Mouse (Mus musculus) frontal cortex, adult 2 months (tissue): ENCODE results near the gene Olfr1209. TPM values are rescaled to one million over a fixed set of nuclear protein-coding genes. Genes with fewer than 3 reads are reported as not detected.

Source experiments
- DNase-seq, 2 experiments: peaks; one replicate each; pipeline ENCODE4 v3.0.0; 2022; ENCODE audit warnings: low spot score in 1 of 2; ENCODE audit errors: extremely low spot score in 1 of 2
- polyA plus RNA-seq: library from polyadenylated mRNA; depleted of rRNA; stranded (reverse); fragments of >200 nt; gene quantifications from 2 replicates; pipeline ENCODE4 v1.2.3, GENCODE M21; 2012; rRNA removed

Gene Olfr1209
- not detected in 2 replicates for polyA plus RNA-seq

DNA sequence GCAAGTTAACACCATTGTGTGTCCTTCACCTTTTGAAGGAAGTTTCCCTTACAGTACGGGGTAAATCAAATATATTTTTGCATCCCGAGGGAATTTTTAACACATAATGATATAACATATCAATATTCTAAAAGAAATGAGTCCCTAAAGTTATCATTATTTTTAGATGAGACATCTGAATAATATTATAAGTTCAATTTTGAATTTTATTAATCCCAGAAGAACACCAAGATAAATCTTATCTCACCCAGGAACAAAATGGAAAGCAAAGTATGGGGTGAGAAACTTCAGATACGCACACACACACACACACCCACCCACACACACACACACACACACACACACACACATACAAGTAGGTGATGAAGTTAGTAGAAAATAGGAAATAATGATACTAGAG, at the start of gene Olfr1209:
Olfr1209 (minus strand) TSS at position 101 of the 400 bp plus-strand sequence.
- DNase-seq: no peak

DNA sequence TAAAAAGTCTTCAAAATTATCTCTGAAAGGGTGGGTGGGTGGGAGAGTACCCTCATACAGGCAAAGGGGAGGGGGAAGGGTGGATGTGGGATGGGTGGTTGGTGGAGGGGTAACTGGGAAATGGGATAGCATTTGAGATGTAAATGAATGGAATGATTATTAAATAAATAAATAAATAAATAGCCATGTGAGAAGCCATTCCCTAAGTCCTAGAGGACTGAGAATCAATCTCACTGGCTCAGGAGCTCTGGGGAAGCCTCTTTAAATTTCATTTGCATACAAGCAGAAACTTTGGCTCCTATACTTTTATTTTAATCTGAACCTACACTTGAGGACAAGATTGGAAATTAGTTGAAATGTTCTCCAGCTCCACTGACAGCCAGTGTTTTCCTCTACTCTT, 38.7 kb upstream of the Olfr1209 start, which contains the start of gene Olfr1212:
Olfr1212 (plus strand) TSS at position 301 of the 400 bp plus-strand sequence.
- DNase-seq: no peak

DNA sequence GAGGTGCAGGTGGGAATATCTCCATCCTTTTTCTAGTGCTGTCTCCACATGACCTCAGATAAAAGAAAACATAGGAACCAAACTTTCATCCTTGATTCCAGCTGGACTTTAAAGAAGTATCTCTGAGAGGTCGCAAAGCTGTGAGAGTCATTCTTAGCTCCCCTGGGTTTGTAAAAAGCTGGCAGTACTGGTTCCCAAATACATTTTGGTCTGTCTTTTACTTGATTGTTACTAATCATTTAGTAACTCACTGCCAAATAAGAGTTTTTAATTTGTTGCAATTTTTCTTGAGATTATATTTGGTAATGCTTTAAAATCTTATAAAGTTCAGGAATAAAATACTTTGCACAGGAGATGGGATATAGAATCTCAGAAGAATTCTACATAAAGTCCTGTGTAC, 23.1 kb upstream of the Olfr1209 start, which contains the start of gene Olfr1211:
Olfr1211 (minus strand) TSS at position 101 of the 400 bp plus-strand sequence.
- no peak for DNase-seq

DNA sequence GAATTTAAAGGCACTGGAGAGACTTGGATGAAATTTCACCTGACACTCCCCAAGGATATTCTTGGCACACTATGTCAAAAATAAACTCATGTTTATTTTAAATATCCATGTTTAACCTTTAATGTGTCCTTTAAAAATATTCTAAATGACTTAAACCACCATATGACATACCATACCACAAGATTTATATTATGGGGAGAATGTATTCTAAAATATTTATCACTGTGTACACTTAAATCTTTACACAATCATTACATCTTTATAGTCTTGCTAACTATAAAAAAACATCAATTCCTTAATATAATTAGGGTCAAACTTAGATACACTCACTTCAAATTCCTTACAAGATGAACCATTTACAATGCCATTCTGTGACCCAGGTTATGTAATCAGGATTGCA, 12.7 kb downstream of the Olfr1209 start, which contains the start of gene Olfr1208:
Olfr1208 (minus strand) TSS at position 101 of the 400 bp plus-strand sequence.
- DNase-seq: no peak

DNA sequence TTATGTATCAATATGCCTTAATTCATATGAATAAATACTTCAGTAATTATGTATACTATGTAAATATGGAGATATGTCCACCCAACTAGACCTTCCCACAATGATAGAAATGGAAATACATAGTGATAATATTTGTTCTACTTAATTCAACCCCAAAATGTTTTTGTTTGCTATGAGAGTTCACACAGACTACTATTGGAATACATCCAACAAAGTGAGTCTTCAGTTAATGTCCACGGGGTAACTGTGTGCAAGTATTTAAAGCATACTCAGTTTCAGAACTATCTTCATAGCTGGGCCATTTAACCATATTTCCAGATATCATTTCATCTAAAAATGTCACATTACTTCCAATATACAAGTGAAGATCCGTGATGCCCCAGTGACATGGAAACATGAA, 52.0 kb downstream of the Olfr1209 start, which contains the start of gene Olfr1206:
Olfr1206 (plus strand) TSS at position 301 of the 400 bp plus-strand sequence.
- no peak for DNase-seq

Other genes with a start within 250 kb of the Olfr1209 start
- gene Olfr1193, start 239.5 kb downstream of the Olfr1209 start, polyA plus RNA-seq: not detected in 2 replicates
- gene Olfr1195, start 226.0 kb downstream of the Olfr1209 start, polyA plus RNA-seq: not detected in 2 replicates
- not detected in 2 replicates for gene Olfr1196, start 210.6 kb downstream of the Olfr1209 start, polyA plus RNA-seq
- gene Olfr1197, start 182.8 kb downstream of the Olfr1209 start, polyA plus RNA-seq: not detected in 2 replicates
- not detected in 2 replicates for gene Olfr1198, start 163.8 kb downstream of the Olfr1209 start, polyA plus RNA-seq
- gene Olfr1199, start 154.7 kb downstream of the Olfr1209 start, polyA plus RNA-seq: not detected in 2 replicates
- gene Olfr1200, start 144.7 kb downstream of the Olfr1209 start, polyA plus RNA-seq: not detected in 2 replicates
- gene Olfr1201, start 122.1 kb downstream of the Olfr1209 start, polyA plus RNA-seq: not detected in 2 replicates
- gene Olfr1202, start 100.7 kb downstream of the Olfr1209 start, polyA plus RNA-seq: not detected in 2 replicates
- not detected in 2 replicates for gene Olfr1205, start 85.4 kb downstream of the Olfr1209 start, polyA plus RNA-seq
- not detected in 2 replicates for gene Olfr1204, start 65.9 kb downstream of the Olfr1209 start, polyA plus RNA-seq
- gene Olfr1206, start 51.9 kb downstream of the Olfr1209 start, polyA plus RNA-seq: not detected in 2 replicates
- not detected in 2 replicates for gene Olfr1208, start 12.8 kb downstream of the Olfr1209 start, polyA plus RNA-seq
- not detected in 2 replicates for gene Olfr1211, start 23.0 kb upstream of the Olfr1209 start, polyA plus RNA-seq
- gene Olfr1212, start 38.8 kb upstream of the Olfr1209 start, polyA plus RNA-seq: not detected in 2 replicates
- not detected in 2 replicates for gene Gm13762, start 65.1 kb upstream of the Olfr1209 start, polyA plus RNA-seq
- not detected in 2 replicates for gene Olfr1214, start 77.5 kb upstream of the Olfr1209 start, polyA plus RNA-seq
- gene Olfr1215, start 91.8 kb upstream of the Olfr1209 start, polyA plus RNA-seq: not detected in 2 replicates
- not detected in 2 replicates for gene Olfr1216, start 103.2 kb upstream of the Olfr1209 start, polyA plus RNA-seq
- gene Olfr1217, start 116.9 kb upstream of the Olfr1209 start, polyA plus RNA-seq: 0.15 TPM in 1 of 2 replicates, not detected in the other
- gene Olfr1218, start 146.0 kb upstream of the Olfr1209 start, polyA plus RNA-seq: not detected in 2 replicates
- gene Olfr1219, start 168.4 kb upstream of the Olfr1209 start, polyA plus RNA-seq: not detected in 2 replicates
- not detected in 2 replicates for gene Olfr1220, start 191.7 kb upstream of the Olfr1209 start, polyA plus RNA-seq
- not detected in 2 replicates for gene Olfr1221, start 202.1 kb upstream of the Olfr1209 start, polyA plus RNA-seq
- gene Olfr1222, start 217.9 kb upstream of the Olfr1209 start, polyA plus RNA-seq: not detected in 2 replicates
- not detected in 2 replicates for gene Olfr1223, start 236.4 kb upstream of the Olfr1209 start, polyA plus RNA-seq
- not detected in 2 replicates for gene Olfr1224-ps1, start 248.9 kb upstream of the Olfr1209 start, polyA plus RNA-seq